Mouse (Mus musculus) CH12F3 (cell line): ENCODE results near the gene Exoc5.

ENCODE experiments used
- in situ Hi-C: fragments of 300-500 bp; cut with MboI; formaldehyde crosslinking; loops from 2 replicates; pipeline ENCODE4 v1.14.3; 2020; ENCODE audit warnings: low sequenced_read_pairs

Gene Exoc5

DNA sequence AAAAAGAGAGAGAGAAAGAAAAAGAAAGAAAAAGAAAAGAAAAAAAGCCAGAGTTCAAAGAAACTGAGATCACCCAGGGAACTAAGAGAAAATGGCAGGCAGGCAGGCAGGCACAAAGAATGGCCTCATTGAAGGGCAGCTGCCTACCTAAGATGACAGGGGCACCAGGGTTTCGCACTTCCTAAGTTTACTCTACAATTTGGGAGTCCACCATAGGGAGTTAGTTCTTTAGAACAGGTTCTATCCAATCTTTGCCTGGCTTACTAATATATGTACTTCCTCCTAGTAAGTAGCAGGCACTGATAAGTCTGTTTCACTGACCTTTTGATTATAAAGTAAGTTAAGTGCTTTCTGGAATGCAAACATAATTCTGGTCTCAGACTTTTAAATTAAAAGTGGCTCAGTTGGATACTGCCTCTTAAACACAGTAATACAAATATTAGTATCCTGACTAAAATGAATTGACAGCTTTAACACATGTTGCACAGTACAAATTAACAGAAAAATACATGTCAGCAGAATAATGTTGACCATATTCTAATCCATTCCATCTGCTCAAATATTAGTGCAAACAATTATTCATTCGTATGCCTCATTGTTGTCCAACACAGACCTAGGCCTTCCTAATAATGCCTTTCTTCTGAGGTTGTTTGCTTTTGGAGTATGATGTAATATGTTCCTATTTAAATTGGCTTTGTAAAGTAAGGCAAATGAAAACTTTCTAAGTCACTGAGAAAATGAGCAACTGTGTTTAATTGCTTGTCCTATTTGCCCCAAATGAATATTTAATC lies 57.9 kb downstream of the Exoc5 start:
- in situ Hi-C loops: no loop called here

DNA sequence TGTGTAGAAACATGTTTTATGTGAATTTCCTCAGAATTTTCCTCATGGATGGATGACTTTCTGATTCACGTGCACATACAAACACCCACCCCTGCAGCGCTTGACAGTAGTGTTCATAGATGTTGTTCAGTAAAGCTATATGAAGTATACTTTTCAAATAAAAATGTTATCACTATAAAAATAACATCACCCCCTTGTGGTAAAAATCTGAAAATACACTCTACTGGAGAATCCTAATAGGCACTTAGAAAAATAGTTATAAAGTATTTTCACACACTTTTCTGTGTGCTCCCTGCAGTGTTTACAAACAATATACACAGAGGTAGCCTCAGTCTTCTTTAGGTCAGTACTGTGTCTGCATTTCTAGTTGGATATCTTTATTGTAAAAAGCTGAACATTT lies 58.5 kb downstream of the Exoc5 start:
- in situ Hi-C loops: no loop called here

DNA sequence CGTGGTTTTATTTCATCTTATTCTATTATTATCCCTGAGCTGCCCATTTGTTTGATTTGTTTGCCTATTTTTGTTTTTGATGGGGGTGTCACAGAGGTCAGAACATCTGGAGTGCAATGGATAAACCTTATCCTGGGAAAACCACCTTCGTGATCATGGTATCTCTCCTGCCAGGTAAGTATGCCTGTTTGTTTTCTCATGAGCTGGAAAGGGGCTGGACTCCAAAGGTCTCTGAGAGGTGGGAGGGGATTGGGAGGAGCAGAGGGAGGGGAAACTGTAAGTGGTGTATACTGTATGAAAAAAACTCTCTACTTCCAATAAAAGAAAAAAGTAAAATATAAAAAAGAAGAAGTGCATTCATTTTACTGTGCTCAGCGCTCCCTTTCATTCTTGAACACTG lies 64.8 kb downstream of the Exoc5 start:
- in situ Hi-C loops: no loop called here

DNA sequence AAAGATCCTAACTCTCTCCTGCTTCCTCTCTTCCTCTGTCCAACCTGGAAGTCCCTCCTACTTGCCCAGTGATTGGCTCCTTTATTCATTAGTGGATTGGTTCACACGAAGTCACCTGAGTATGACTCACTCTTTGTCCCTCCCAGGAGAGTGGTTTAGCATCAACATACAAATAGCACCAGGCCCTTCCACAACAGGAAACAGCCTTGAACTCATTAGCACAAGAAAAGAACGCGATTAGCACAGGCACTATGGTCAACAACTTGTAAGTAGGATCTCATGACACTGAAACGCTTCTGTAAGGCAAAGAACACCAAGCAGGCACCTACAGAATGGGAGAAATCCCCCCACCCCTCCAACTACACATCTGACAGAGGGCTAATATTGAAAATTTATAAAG lies 67.7 kb downstream of the Exoc5 start:
- in situ Hi-C loops: loop anchor here (25.0 kb wide), 1 partner anchor 611 kb away; no protein-coding TSS in a partner anchor

DNA sequence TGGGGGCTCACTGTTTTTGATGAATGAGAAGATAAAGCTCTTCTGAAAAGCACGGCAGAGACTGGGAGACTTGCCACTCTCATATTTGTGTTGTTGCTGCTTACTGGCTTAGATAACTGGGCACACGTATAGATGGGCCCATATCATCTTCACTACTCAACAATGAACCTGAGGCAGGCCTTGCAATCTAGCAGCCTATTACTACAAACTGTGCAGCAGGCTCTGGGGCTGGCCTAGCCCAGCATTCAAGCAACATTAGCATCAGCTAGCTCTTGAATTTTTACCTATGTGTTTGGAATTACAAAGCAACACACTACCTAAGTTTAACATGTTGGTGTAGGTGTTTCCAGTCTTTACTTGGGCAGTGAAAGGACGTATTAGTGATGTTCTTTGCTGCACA lies 72.6 kb downstream of the Exoc5 start:
- in situ Hi-C loops: loop anchor here (25.0 kb wide), 1 partner anchor 607 kb away; no protein-coding TSS in a partner anchor

DNA sequence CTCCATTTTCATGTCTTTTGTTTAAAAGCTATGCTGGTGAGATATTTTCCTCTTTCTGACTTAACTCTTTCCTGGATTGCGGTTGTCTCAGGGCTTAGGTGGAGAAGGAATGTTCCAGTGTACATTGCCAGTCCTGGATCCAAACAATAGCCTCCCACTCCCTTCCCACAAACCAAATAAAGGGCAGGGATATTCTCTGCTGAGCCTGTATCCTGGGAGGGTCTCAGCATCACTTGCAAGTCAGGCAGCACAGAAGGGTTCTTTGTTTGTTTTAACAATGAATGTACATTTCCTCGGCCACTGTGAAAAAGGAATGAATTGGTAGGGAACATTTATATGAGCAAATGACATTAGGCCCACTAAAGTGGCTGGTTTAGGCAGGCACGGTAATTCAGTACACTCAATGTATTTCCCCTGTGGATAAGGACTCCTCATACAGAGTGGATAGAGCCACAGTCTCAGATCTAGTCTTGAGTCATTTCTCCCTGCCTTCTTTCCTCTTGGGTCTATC lies 74.3 kb downstream of the Exoc5 start:
- in situ Hi-C loops: loop anchor here (25.0 kb wide), 1 partner anchor 605 kb away; no protein-coding TSS in a partner anchor

DNA sequence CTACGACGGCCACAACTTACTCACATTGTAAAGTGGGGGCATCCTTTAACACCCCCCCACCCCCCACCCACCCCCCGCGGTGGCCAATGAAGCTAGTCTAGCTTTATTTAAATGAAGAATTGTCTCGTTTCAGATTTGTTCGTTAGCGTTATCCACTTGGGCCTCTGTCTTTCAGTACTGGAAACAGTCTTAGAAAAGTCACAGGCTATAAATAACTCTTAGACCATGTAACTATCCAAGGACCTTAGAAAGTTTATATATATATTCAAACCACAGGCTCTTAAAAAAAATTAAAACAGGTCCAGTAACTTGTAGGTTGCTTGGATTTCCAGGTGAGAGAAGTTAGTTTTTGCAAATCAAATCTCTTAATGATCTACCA lies 75.3 kb downstream of the Exoc5 start:
- in situ Hi-C loops: loop anchor here (25.0 kb wide), 1 partner anchor 604 kb away; no protein-coding TSS in a partner anchor

DNA sequence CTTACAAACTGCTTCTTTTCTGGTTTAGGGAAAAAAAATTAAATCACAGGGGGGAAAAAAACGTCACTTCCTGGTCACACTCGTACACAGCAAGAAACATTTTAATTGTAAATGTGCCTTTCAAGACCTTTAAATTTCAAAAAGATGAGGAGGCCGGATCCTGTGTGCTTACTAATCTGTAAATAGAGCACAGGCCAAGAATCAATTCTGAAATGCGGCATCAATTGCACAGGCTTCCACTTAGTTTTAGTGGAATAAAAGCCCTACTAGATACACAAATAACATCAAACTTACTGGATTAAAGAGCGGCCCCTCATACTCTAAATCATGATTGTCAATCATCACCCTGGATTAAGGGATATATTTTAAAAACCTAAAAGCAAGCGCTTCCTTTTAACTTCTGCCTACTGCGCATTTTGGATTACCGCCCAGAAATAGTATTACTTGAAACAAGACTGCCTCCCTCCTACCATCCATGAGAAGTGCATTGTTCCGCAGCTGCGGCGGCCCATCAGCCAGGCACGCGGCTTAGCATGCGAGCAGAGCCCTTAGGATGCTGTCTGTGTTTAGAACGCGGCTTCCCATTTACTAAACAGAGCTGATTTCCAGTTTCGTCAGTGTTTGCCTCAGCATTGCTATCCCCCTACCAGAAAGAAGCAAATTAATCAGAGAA lies 75.8 kb downstream of the Exoc5 start:
- in situ Hi-C loops: loop anchor here (25.0 kb wide), 1 partner anchor 603 kb away; no protein-coding TSS in a partner anchor

DNA sequence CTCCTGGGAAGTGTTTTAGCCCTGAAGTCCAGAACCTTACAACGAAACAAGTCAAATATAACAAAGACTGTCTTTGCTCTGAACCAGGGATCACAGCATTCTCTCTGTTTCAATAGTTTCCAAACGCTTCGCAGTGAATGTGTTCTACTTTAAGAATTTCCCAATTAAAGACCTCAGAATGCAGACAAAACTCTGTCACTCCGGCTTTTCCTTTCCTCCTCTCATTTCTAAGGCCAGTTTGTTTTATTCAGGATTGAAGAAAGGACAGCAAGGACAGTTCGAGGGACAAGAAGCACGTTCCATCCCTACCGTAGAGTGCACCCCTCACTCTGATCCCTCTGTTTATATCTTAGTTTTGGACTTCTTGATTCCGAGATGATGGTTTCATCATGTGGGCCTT lies 76.6 kb downstream of the Exoc5 start:
- in situ Hi-C loops: loop anchor here (25.0 kb wide), 1 partner anchor 603 kb away; no protein-coding TSS in a partner anchor

DNA sequence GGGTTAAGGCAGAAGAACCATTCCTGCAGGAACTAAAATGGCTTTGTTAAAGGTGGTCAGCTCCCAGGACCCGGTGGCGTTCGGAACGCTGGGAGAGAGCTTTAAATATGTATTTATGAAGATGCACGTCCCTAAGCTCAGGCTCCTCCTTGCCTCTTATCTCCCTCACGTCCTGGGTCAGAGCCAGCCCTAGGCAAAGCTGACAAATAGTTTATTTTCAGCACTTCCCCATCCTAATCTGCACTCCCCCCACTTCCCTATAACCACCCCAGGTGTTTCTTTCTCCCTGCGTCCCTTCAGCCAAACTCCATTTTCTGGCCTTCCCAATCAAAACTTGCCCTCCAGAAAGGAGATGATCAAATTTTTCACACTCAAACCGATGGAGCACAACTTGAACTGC lies 80.2 kb downstream of the Exoc5 start:
- in situ Hi-C loops: loop anchor here (25.0 kb wide), 1 partner anchor 599 kb away; no protein-coding TSS in a partner anchor

DNA sequence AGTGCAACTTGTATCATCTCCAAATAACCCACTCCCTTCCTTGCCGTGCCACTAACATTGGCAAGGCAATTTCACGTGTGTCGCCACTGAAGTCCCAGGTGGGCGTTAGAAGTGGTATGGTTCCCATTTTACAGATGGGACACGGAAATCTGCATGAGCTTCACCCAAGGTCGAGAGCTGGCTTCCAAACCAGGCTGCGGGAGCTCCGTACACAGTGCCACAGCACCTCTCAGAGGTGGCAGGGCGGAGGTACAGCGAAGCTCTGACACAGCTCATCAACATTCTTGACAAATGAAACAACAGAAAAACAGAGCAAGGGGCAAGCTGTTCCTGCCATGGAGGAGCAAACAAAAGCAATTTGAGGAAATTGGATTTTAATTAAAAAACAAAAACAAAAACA lies 80.8 kb downstream of the Exoc5 start:
- in situ Hi-C loops: loop anchor here (25.0 kb wide), 1 partner anchor 598 kb away; no protein-coding TSS in a partner anchor

DNA sequence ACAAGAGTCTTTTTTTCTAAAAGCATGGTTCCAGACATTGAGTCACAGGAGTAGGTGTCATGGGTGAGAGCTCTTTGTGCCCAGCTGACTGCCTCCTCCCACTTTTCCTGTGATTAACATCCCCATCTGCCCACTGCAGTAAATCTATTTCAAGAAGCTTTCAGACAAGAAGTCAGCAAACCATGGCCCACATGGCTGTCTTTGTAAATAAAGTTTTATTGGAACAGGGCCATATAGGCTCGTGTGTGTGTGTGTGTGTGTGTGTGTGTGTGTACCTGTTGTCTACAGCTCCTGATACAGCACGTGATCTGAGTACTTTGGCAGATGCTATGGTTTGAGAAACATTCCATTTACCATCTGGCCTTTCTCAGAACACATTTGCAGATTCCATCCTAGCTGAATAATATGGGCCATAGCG lies 87.5 kb downstream of the Exoc5 start:
- in situ Hi-C loops: loop anchor here (25.0 kb wide), 1 partner anchor 592 kb away; no protein-coding TSS in a partner anchor

DNA sequence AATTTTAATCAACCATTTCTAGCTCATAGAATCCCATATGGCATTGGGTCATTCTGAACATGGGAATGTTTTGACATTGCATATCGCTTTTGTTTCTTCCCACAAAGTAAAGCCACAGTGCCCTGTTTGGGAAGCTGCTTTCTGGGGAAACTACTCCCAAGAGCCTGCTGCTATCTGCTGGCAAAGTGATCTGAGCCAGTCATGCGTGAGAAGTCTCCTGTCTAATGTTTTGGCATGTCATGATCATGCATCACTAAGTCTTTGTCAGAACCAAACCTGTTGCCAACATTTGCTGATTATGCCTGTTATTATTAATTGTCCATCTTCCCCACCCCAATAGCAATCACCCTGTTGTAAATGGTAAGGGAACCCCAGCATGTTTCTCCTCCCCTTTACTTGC lies 94.9 kb downstream of the Exoc5 start:
- in situ Hi-C loops: no loop called here

DNA sequence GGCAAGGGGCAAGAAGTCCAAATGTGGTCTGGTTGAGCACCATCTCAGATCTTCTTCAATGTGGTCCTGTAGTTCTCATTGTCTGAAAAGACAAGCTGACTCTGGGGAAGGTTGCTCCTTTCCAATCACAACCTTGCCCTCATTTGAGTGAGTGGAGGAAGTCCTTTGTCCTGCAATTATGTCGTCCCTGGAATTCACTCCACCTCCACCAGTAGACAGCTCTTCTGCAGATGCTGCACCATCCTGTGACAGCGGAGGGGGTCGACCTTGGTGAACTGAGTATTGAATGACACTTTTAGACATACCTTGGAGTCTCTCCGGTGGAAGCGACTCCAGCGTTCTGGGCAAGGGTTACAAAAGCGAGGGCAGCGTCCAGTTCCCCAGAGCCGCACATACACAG lies 97.8 kb downstream of the Exoc5 start:
- in situ Hi-C loops: no loop called here
